Mouse (Mus musculus) liver, embryonic 13.5 days (tissue): ENCODE measurements around the gene 2610528J11Rik. TPM values are rescaled to one million over a fixed set of nuclear protein-coding genes. Genes with fewer than 3 reads are reported as not detected.
"Not testable (repeated sequence)": the region's sequence is repeated elsewhere in the genome, so short reads cannot be mapped to it uniquely, and the experiment has no call there.

ENCODE experiments used
- ATAC-seq: fragments of 200-750 bp; cut with Nextera tagmentation; 2 replicates; pipeline ENCODE4 v1.8.0; 2017; ENCODE audit warnings: low read depth, mild to moderate bottlenecking, moderate number of reproducible peaks, moderate library complexity
- DNase-seq: peaks from one replicate; pipeline ENCODE4 v3.0.0; 2022
- H3K27ac ChIP-seq: fragments of 300-500 bp; sonication (generic); 2 replicates; pipeline ENCODE4 v1.5.1; 2015; ENCODE audit warnings: moderate library complexity, mild to moderate bottlenecking, inconsistent platforms
- H3K27me3 ChIP-seq: fragments of 300-500 bp; sonication (generic); 2 replicates; pipeline ENCODE4 v1.6.1; 2015; ENCODE audit warnings: mild to moderate bottlenecking, inconsistent platforms
- H3K36me3 ChIP-seq: fragments of 300-500 bp; sonication (generic); 2 replicates; pipeline ENCODE4 v1.6.1; 2015; ENCODE audit warnings: mild to moderate bottlenecking, inconsistent platforms
- H3K4me1 ChIP-seq: fragments of 300-500 bp; sonication (generic); replicated peaks from 2 replicates; pipeline ENCODE4 v1.6.1; 2015; ENCODE audit warnings: inconsistent platforms
- H3K4me2 ChIP-seq: fragments of 300-500 bp; sonication (generic); 2 replicates; pipeline ENCODE4 v1.6.1; 2015; ENCODE audit warnings: inconsistent platforms, mild to moderate bottlenecking, moderate library complexity
- H3K4me3 ChIP-seq: fragments of 300-500 bp; sonication (generic); replicated peaks from 2 replicates; pipeline ENCODE4 v1.5.1; 2015; ENCODE audit warnings: mild to moderate bottlenecking, inconsistent platforms
- H3K9ac ChIP-seq: fragments of 300-500 bp; sonication (generic); 2 replicates; pipeline ENCODE4 v1.6.1; 2015; ENCODE audit warnings: mild to moderate bottlenecking, inconsistent platforms
- H3K9me3 ChIP-seq: fragments of 300-500 bp; sonication (generic); replicated peaks from 2 replicates; pipeline ENCODE4 v1.6.1; 2016; ENCODE audit warnings: inconsistent platforms
- WGBS: fragments of 180-500 bp; shearing (Covaris S2); methylation state at CpG from one replicate; pipeline ENCODE4 v1.1.7; 2015; ENCODE audit not compliant: insufficient replicate concordance; 5-methylcytosine and 5-hydroxymethylcytosine counted together
- polyA plus RNA-seq: library from polyadenylated mRNA; unstranded; fragments of >200 nt; fragmentation: Nextera tagmentation; extraction: Ambion mirVana; gene quantifications from 2 replicates; pipeline ENCODE4 v1.2.1, GENCODE M21; 2015

The 2610528J11Rik gene
- polyA plus RNA-seq, 1 experiment from 2014 or later = 5.6 TPM

- WGBS = 35% methylated on average over 9 of the region's 9 CpGs
- H3K4me1 ChIP-seq = peaks cover 12% of the 10 kb centered on the region
- no peak overlapping the region for H3K27ac ChIP-seq
- DNase-seq (no peak), ATAC-seq (no peak)
- peak overlapping the region; percentile 41; the same call in 1 of the 2 replicates for H3K4me3 ChIP-seq
- H3K27me3 ChIP-seq = no peaks in the 10 kb centered on the region
- 0 out of 2 replicates have a peak overlapping the region, but pooled peaks have one; percentile 20 for H3K9ac ChIP-seq
- peak overlapping the region; percentile 61 for H3K4me2 ChIP-seq
- no peaks in the 10 kb centered on the region for H3K36me3 ChIP-seq
- peaks cover 3% of the 10 kb centered on the region; the same call in 1 of the 2 replicates for H3K9me3 ChIP-seq
These were observed 15.8 kb downstream of the 2610528J11Rik start for GRCm38 (mm10) chr4:118542510-118543157.

- H3K36me3 ChIP-seq = no peaks in the 10 kb centered on the region
- H3K27ac ChIP-seq = no peak overlapping the region
- H3K9me3 ChIP-seq = peaks cover 3% of the 10 kb centered on the region
- H3K27me3 ChIP-seq = no peaks in the 10 kb centered on the region
- ATAC-seq (no peak), DNase-seq (no peak)
- peaks cover 12% of the 10 kb centered on the region for H3K4me1 ChIP-seq
- H3K4me3 ChIP-seq = peak overlapping the region; percentile 41
- H3K4me2 ChIP-seq = peak overlapping the region; percentile 61
- WGBS = 13% methylated on average over 13 of the region's 13 CpGs
- H3K9ac ChIP-seq = peak overlapping the region; percentile 20; the same call in 1 of the 2 replicates
These were observed 16.3 kb downstream of the 2610528J11Rik start for GRCm38 (mm10) chr4:118543158-118543530.

DNA sequence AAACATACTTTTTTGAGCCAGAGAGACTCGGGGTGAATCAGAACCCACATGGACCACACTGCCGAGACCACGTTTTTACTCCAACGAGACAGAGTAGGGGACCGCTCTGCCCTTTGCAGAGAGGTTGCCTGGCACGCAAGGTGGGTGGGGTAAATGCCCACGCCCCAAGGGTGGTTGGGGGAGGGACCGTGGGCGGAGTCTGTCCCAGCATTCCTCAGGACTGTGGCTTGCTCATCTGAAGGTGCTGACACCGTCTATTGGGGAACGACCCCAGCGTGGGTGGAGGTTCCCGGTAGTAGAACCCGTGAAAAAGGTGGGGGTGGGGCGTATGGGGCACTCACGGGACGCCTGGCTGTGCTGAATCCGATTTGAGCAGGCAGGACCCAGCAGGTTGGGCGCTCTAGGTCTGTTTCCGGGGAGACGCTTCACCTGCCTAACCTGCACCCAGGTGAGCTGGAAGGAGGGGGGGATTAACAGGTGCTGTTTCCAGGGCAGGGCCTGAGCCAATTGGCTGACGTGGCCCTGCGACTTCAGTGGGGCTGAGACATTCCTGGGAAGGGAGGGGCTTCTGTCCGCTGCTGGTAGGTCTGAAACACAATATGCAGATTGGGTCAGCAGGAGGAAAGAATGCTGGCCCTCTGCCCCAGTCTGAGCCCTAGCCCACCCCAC is 16.9 kb downstream of the 2610528J11Rik start, which contains the start of gene Tmem125:
Tmem125 (minus strand) TSS at position 453 of the 669 bp plus-strand sequence.
- Histone ChIP-seq H3K4me2 (peak within 1 kb of the TSS; percentile 61), H3K27ac (peak within 1 kb of the TSS; percentile 51), H3K9me3 (peaks cover 3% of the 10 kb centered on the region), H3K27me3 (no peaks in the 10 kb centered on the region), H3K9ac (peak within 1 kb of the TSS; percentile 20), H3K4me3 (peak within 1 kb of the TSS; percentile 41), H3K36me3 (no peaks in the 10 kb centered on the region), H3K4me1 (peaks cover 12% of the 10 kb centered on the region)
- peak; percentile 60 for DNase-seq
- ATAC-seq = peak; percentile 79
- 5% methylated on average over 24 of the region's 24 CpGs for WGBS

DNA sequence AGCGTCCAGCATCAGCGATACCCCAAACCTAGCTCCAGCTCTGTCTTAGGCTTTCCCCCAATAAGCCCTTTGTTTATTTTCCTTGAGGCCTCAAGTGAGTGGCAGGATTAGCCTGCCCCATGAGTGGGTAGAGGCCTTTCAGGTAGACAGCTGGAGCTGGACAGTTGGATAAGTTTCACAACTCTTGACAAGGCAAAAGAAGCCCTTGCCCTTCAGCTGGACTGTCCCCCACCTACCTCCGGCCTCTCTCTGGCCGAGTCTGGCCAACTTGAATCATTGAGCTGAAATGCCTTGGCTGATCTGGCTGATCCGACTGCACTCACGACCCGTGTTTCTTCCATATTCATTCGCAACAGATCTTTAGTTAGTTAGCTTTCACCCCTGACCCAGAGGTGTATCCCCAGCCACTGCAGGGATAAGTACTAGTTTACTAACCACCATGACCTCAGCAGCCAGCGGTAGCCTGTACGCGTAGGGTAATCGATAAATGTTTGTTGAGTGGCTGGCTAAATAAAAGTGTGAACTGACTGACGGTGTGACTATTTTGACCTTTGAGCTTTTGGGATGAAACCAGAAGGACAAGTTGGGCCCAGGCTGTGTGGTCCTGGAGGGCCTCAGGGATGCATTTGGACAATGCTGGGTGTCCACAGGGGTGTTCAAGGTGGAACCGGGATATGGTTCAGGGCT is 17.8 kb downstream of the 2610528J11Rik start:
- Histone ChIP-seq H3K27ac (peak overlapping the region; percentile 51), H3K36me3 (no peaks in the 10 kb centered on the region), H3K4me3 (peak overlapping the region; percentile 41), H3K27me3 (no peaks in the 10 kb centered on the region), H3K4me2 (peak overlapping the region; percentile 61), H3K4me1 (peaks cover 12% of the 10 kb centered on the region), H3K9me3 (peaks cover 3% of the 10 kb centered on the region), H3K9ac (no peak overlapping the region; the same call in 1 of the 2 replicates)
- DNase-seq = no peak
- ATAC-seq = peak; percentile 41
- 67% methylated on average over 14 of the region's 14 CpGs for WGBS

DNA sequence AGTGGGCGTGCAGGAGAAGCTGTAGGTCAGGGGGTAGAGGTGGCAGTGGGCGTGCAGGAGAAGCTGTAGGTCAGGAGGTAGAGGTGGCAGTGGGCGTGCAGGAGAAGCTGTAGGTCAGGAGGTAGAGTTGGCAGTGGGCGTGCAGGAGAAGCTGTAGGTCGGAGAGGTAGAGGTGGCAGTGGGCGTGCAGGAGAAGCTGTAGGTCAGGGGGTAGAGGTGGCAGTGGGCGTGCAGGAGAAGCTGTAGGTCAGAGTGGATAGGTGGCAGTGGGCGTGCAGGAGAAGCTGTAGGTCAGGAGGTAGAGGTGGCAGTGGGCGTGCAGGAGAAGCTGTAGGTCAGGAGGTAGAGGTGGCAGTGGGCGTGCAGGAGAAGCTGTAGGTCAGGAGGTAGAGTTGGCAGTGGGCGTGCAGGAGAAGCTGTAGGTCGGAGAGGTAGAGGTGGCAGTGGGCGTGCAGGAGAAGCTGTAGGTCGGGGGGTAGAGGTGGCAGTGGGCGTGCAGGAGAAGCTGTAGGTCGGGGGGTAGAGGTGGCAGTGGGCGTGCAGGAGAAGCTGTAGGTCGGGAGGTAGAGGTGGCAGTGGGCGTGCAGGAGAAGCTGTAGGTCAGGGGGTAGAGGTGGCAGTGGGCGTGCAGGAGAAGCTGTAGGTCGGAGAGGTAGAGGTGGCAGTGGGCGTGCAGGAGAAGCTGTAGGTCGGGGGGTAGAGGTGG is 20.8 kb downstream of the 2610528J11Rik start:
- H3K9me3 ChIP-seq, H3K4me2 ChIP-seq, ATAC-seq, H3K27ac ChIP-seq, H3K36me3 ChIP-seq, H3K4me3 ChIP-seq, H3K27me3 ChIP-seq, H3K9ac ChIP-seq, DNase-seq: not testable (repeated sequence)
- peaks cover 12% of the 10 kb centered on the region for H3K4me1 ChIP-seq
- 74% methylated on average over 23 of the region's 23 CpGs for WGBS

GRCm38 (mm10) chr4:118548130-118548480 is 21.3 kb downstream of the 2610528J11Rik start:
- not testable (repeated sequence) for H3K4me1 ChIP-seq, H3K27ac ChIP-seq, H3K27me3 ChIP-seq, H3K4me3 ChIP-seq, H3K9ac ChIP-seq, H3K36me3 ChIP-seq, ATAC-seq, H3K4me2 ChIP-seq, DNase-seq, H3K9me3 ChIP-seq
- 72% methylated on average over 10 of the region's 10 CpGs for WGBS

GRCm38 (mm10) chr4:118553039-118553649 is 26.3 kb downstream of the 2610528J11Rik start:
- Histone ChIP-seq H3K4me2 (no peak overlapping the region), H3K4me1 (no peaks in the 10 kb centered on the region), H3K36me3 (no peaks in the 10 kb centered on the region), H3K9me3 (no peaks in the 10 kb centered on the region; the same call in 1 of the 2 replicates), H3K9ac (no peak overlapping the region), H3K4me3 (no peak overlapping the region), H3K27me3 (no peaks in the 10 kb centered on the region), H3K27ac (no peak overlapping the region)
- DNase-seq = no peak
- 55% methylated on average over 3 of the region's 3 CpGs for WGBS
- ATAC-seq = no peak

GRCm38 (mm10) chr4:118564062-118564925 is 37.5 kb downstream of the 2610528J11Rik start:
- H3K27me3 ChIP-seq = no peaks in the 10 kb centered on the region
- no peak overlapping the region for H3K4me3 ChIP-seq
- ATAC-seq = no peak
- H3K4me2 ChIP-seq = no peak overlapping the region
- peaks cover 6% of the 10 kb centered on the region; the same call in 1 of the 2 replicates for H3K9me3 ChIP-seq
- 69% methylated on average over 13 of the region's 13 CpGs for WGBS
- peaks cover 33% of the 10 kb centered on the region for H3K4me1 ChIP-seq
- no peak overlapping the region for H3K9ac ChIP-seq
- DNase-seq = no peak
- no peaks in the 10 kb centered on the region for H3K36me3 ChIP-seq
- no peak overlapping the region for H3K27ac ChIP-seq

GRCm38 (mm10) chr4:118564926-118565279 is 38.1 kb downstream of the 2610528J11Rik start:
- no peak for DNase-seq
- no peak for ATAC-seq
- peaks cover 8% of the 10 kb centered on the region; the same call in 1 of the 2 replicates for H3K9me3 ChIP-seq
- H3K4me1 ChIP-seq = peaks cover 39% of the 10 kb centered on the region
- WGBS = 84% methylated on average over 3 of the region's 3 CpGs
- no peaks in the 10 kb centered on the region for H3K36me3 ChIP-seq
- no peak overlapping the region for H3K4me3 ChIP-seq
- no peak overlapping the region for H3K4me2 ChIP-seq
- no peaks in the 10 kb centered on the region for H3K27me3 ChIP-seq
- no peak overlapping the region for H3K9ac ChIP-seq
- H3K27ac ChIP-seq = no peak overlapping the region

DNA sequence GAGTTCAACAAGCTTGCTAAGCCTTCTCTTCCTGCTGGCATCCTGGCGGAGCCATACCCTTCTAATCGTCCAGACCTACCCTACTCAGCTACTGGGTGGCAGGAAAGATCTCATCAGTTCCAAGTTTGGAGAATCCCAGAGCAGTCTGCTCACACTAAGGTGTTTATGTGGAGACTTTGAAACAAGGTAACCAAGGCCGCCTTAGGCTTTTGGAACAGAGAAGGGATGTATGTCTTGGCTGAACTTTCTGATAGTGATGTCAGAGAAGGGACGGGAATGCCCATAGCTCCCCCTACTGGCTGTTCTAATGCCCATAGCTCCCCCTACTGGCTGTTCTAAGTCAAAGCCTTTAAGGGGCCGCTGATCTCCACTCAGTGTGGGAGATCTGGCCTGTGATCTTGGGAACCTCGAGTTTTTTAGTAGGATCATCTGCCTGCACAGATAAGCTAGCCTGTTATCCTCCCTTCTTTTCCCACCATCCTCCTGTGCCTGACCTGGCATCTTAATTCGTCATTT is 39.4 kb downstream of the 2610528J11Rik start:
- H3K27me3 ChIP-seq = no peaks in the 10 kb centered on the region
- no peak overlapping the region; the same call in 1 of the 2 replicates for H3K9ac ChIP-seq
- peaks cover 49% of the 10 kb centered on the region for H3K4me1 ChIP-seq
- no peak overlapping the region for H3K4me3 ChIP-seq
- no peaks in the 10 kb centered on the region for H3K36me3 ChIP-seq
- H3K9me3 ChIP-seq = peaks cover 8% of the 10 kb centered on the region; the same call in 1 of the 2 replicates
- ATAC-seq (no peak), DNase-seq (peak; percentile 63)
- no peak overlapping the region for H3K4me2 ChIP-seq
- WGBS = 29% methylated on average over 7 of the region's 7 CpGs
- no peak overlapping the region for H3K27ac ChIP-seq
